Mouse (Mus musculus) embryonic facial prominence, embryonic 12.5 days (tissue): ENCODE data around the gene Tex33. TPM values are rescaled to one million over a fixed set of nuclear protein-coding genes. Genes with fewer than 3 reads are reported as not detected.
A peak's percentile ranks its signal among the peaks of the same experiment; 100 is the strongest.

ENCODE experiments used
- ATAC-seq: fragments of 200-750 bp; cut with Nextera tagmentation; 2 replicates; pipeline ENCODE4 v1.8.0; 2017; ENCODE audit not compliant: insufficient number of reproducible peaks, insufficient read depth, low FRiP score, low TSS enrichment
- H3K27ac ChIP-seq: fragments of 300-500 bp; sonication (generic); 2 replicates; pipeline ENCODE4 v1.5.1; 2016; ENCODE audit warnings: mild to moderate bottlenecking
- H3K27me3 ChIP-seq: fragments of 300-500 bp; sonication (generic); 2 replicates; pipeline ENCODE4 v1.6.1; 2016; ENCODE audit warnings: mild to moderate bottlenecking, moderate library complexity
- H3K36me3 ChIP-seq: fragments of 300-500 bp; sonication (generic); 2 replicates; pipeline ENCODE4 v1.6.1; 2016; ENCODE audit warnings: mild to moderate bottlenecking
- H3K4me1 ChIP-seq: fragments of 300-500 bp; sonication (generic); 2 replicates; pipeline ENCODE4 v1.6.1; 2016
- H3K4me2 ChIP-seq: fragments of 300-500 bp; sonication (generic); replicated peaks from 2 replicates; pipeline ENCODE4 v1.6.1; 2016; ENCODE audit warnings: mild to moderate bottlenecking, moderate library complexity
- H3K4me3 ChIP-seq: fragments of 300-500 bp; sonication (generic); 2 replicates; pipeline ENCODE4 v1.5.1; 2016; ENCODE audit warnings: mild to moderate bottlenecking
- H3K9ac ChIP-seq: fragments of 300-500 bp; sonication (generic); 2 replicates; pipeline ENCODE4 v1.6.1; 2016; ENCODE audit warnings: mild to moderate bottlenecking, moderate library complexity
- H3K9me3 ChIP-seq: fragments of 300-500 bp; sonication (generic); 2 replicates; pipeline ENCODE4 v1.6.1; 2016; ENCODE audit warnings: mild to moderate bottlenecking, moderate library complexity
- WGBS: fragments of 180-500 bp; shearing (Covaris S2); methylation state at CpG from one replicate; pipeline ENCODE4 v1.1.7; 2016; 5-methylcytosine and 5-hydroxymethylcytosine counted together
- polyA plus RNA-seq: library from polyadenylated mRNA; unstranded; fragments of >200 nt; fragmentation: Nextera tagmentation; extraction: Ambion mirVana; gene quantifications from 2 replicates; pipeline ENCODE4 v1.2.1, GENCODE M21; 2016

Tex33 gene
- not detected in 2 replicates for polyA plus RNA-seq

GRCm38 (mm10) chr15:78395478-78395962 lies at the start of gene Tex33:
Gene Tex33, minus strand, starts transcription at chr15:78395912.
- Histone ChIP-seq H3K4me3 (no peak within 1 kb of the TSS), H3K27me3 (no peaks in the 10 kb centered on the region), H3K9me3 (no peaks in the 10 kb centered on the region), H3K4me2 (no peak within 1 kb of the TSS), H3K4me1 (no peaks in the 10 kb centered on the region), H3K27ac (no peak within 1 kb of the TSS), H3K36me3 (no peaks in the 10 kb centered on the region), H3K9ac (no peak within 1 kb of the TSS)
- 78% methylated on average over 8 of the region's 8 CpGs for WGBS
- no peak for ATAC-seq

DNA sequence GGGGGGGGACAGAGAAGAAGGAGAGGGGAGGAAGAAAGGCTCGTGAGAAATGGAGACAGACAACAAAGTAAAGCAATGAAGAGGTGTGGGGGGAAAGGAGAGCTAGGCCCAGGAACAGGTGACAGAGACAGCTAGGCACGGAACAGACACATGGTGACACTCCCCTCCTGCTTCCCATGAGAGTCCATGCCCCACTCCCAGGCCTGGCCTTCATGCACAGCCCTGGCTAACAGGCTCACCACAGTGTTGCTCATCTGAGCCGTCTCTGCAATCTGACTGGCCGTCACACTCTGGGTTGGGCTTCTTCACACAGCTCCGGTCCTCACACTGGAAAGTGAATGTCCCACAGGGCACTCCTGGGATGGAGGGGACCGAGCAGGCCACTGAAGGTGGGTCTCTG lies 48.1 kb upstream of the Tex33 start:
- H3K9me3 ChIP-seq, result no peaks in the 10 kb centered on the region
- 50% methylated on average over 6 of the region's 6 CpGs for WGBS
- H3K4me1 ChIP-seq, result no peaks in the 10 kb centered on the region
- no peak overlapping the region for H3K4me2 ChIP-seq
- no peak overlapping the region for H3K9ac ChIP-seq
- no peak overlapping the region for H3K27ac ChIP-seq
- H3K36me3 ChIP-seq, result no peaks in the 10 kb centered on the region
- ATAC-seq, result no peak
- no peak overlapping the region for H3K4me3 ChIP-seq
- H3K27me3 ChIP-seq, result no peaks in the 10 kb centered on the region

DNA sequence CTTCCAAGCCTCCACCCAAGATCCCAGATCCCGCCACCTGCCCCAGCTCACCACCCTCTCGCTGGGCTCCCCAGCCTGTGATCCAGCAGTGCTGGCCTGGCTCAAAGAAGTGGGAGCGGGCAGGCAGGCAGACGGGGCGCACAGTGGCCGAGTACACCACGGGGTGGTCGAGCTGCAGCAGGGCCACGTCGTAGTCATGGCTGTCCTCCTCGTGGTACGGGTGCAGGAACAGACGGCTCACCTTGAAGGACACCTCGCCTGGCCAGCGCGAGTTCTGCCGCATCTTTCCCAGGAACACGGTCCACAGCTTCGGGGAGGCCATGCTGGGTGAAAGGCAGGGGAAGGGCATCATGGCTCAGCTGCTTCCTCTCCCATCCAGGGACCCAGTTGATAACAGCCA lies 46.5 kb upstream of the Tex33 start:
- no peaks in the 10 kb centered on the region for H3K36me3 ChIP-seq
- no peak overlapping the region for H3K27ac ChIP-seq
- ATAC-seq, result no peak
- H3K4me2 ChIP-seq, result no peak overlapping the region
- no peak overlapping the region for H3K9ac ChIP-seq
- WGBS, result 91% methylated on average over 19 of the region's 19 CpGs
- no peak overlapping the region for H3K4me3 ChIP-seq
- H3K4me1 ChIP-seq, result peaks cover 12% of the 10 kb centered on the region
- no peaks in the 10 kb centered on the region for H3K9me3 ChIP-seq
- H3K27me3 ChIP-seq, result no peaks in the 10 kb centered on the region

DNA sequence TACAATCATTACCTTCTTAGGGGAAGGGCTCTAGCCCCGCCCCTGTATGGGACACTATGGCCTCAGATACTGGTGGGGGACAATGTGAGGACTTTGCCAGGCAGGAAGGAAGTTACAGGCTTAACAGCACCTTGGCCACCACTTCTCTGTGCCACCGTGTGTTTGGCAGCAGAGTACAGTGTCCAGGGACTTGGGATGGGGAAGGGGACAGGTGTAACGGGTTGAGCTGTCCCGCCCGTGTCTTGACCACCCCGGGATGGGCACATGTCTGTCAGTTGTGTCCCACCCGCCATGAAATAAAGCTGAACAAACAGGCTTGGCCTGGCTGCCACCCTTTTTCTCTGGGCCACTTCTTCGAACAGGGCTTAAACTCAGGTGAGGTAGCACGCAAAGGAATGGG lies 43.3 kb upstream of the Tex33 start:
- Histone ChIP-seq H3K9me3 (no peaks in the 10 kb centered on the region), H3K4me3 (no peak overlapping the region), H3K36me3 (peaks cover 12% of the 10 kb centered on the region), H3K27me3 (0 out of 2 replicates have a peak, but pooled peaks cover 3% of the 10 kb centered on the region), H3K4me2 (no peak overlapping the region), H3K9ac (no peak overlapping the region), H3K4me1 (peaks cover 33% of the 10 kb centered on the region), H3K27ac (no peak overlapping the region)
- WGBS, result 67% methylated on average over 9 of the region's 9 CpGs
- no peak for ATAC-seq

- Histone ChIP-seq H3K4me2 (no peak overlapping the region), H3K4me3 (no peak overlapping the region), H3K27me3 (0 out of 2 replicates have a peak, but pooled peaks cover 3% of the 10 kb centered on the region), H3K4me1 (peaks cover 33% of the 10 kb centered on the region), H3K9ac (no peak overlapping the region), H3K36me3 (peaks cover 14% of the 10 kb centered on the region), H3K9me3 (no peaks in the 10 kb centered on the region), H3K27ac (no peak overlapping the region)
- WGBS, result 56% methylated on average over 8 of the region's 8 CpGs
- ATAC-seq, result no peak
These were observed 42.8 kb upstream of the Tex33 start for GRCm38 (mm10) chr15:78438505-78438904.

- peaks cover 33% of the 10 kb centered on the region for H3K4me1 ChIP-seq
- H3K36me3 ChIP-seq, result peaks cover 19% of the 10 kb centered on the region
- WGBS, result 47% methylated on average over 4 of the region's 4 CpGs
- no peak overlapping the region; the same call in 1 of the 2 replicates for H3K9ac ChIP-seq
- no peak for ATAC-seq
- no peaks in the 10 kb centered on the region for H3K9me3 ChIP-seq
- no peak overlapping the region for H3K27ac ChIP-seq
- H3K27me3 ChIP-seq, result 0 out of 2 replicates have a peak, but pooled peaks cover 3% of the 10 kb centered on the region
- H3K4me3 ChIP-seq, result no peak overlapping the region
- H3K4me2 ChIP-seq, result 0 out of 2 replicates have a peak overlapping the region, but pooled peaks have one; percentile 51
These were observed 42.3 kb upstream of the Tex33 start for GRCm38 (mm10) chr15:78438018-78438394.

DNA sequence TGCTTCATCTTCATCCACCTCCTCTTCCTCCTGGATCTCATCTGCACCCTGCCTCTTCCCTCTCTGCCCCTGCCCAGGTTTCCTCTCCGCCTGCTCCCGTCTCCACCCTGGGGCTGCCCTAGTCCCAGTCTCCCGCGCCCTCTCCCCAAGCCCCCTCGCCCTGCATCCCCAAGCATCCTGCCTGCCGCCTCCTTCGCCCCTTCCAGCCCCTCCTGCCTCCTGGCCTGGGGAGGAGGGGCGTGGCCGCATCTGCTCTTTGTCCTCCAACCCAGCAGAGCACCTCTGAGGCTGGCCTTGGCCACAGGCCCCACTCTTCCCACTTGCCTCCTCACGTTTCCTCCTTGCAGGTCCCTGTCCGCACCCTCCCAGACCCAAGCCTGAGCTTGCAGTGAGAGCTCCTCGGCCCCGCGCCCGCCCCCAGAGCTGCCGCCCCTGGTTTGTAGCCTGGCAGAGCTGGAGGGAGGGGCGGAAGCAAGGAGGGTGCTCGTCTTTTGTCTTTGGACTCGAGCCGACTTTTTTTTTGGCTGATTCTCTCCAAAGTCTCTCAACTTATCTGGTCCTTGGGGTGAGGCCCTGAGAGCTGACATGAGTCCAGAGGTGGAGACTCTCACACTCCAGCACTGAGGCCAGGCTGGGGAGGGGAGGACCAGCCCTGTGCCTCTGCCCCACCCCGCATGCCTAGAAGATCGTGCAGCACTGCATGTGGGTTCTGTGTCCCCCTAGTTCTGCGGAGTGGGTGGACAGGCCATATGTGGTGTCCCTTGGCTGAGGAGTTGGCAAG lies 41.7 kb upstream of the Tex33 start:
- peak overlapping the region; percentile 81 for H3K27ac ChIP-seq
- 0 out of 2 replicates have a peak overlapping the region, but pooled peaks have one; percentile 12 for H3K4me3 ChIP-seq
- ATAC-seq, result peak; percentile 16
- H3K9me3 ChIP-seq, result no peaks in the 10 kb centered on the region
- peak overlapping the region; percentile 51 for H3K4me2 ChIP-seq
- H3K9ac ChIP-seq, result peak overlapping the region; percentile 47
- H3K27me3 ChIP-seq, result 0 out of 2 replicates have a peak, but pooled peaks cover 3% of the 10 kb centered on the region
- peaks cover 19% of the 10 kb centered on the region for H3K36me3 ChIP-seq
- peaks cover 33% of the 10 kb centered on the region for H3K4me1 ChIP-seq
- 23% methylated on average over 23 of the region's 23 CpGs for WGBS

DNA sequence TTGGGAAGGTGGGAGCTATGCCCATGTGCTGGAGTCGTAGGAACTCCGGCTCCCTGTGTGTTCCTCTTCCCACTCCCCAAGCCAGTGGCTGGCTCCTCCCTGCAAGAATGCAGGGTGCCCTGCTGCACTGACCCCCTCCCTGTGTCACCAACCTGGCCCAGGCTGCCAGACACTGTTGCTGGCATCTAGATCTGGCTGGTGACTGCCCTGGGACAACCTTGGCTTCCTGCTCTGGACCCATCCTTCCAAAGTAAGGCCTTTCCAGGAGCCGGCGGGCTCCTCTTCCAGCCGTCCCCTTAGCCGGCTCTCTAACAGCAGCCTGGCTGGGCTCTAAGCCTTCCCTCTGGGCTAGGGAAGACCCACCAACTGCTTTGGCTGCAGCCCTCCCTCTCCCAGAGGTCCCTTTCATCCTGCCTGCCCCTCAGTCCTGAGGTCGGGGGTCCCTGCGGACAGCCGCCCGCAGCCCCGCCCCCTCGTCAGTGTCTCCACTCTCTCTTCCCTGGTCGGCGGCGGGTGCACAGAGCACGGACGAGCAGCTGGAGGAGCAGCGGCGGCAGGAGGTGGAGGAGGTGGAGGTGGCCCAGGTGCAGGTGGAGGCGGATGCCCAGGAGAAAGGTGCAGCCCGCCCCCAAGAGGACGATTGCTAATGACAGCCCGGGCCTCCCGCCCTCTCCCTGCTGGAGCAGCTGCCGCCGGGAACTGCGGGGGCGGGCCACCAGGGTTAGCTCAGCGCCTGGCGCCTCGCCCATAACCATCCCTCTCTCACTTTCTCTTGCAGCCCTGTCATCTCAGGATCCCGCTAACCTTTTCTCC lies 40.9 kb upstream of the Tex33 start:
- H3K27ac ChIP-seq, result peak overlapping the region; percentile 81
- peak overlapping the region; percentile 12; the same call in 1 of the 2 replicates for H3K4me3 ChIP-seq
- no peaks in the 10 kb centered on the region for H3K9me3 ChIP-seq
- H3K4me2 ChIP-seq, result peak overlapping the region; percentile 51
- H3K36me3 ChIP-seq, result peaks cover 23% of the 10 kb centered on the region
- H3K27me3 ChIP-seq, result 0 out of 2 replicates have a peak, but pooled peaks cover 3% of the 10 kb centered on the region
- peak; percentile 44; the same call in 1 of the 2 replicates for ATAC-seq
- H3K4me1 ChIP-seq, result peaks cover 33% of the 10 kb centered on the region
- WGBS, result 9% methylated on average over 32 of the region's 32 CpGs
- peak overlapping the region; percentile 47 for H3K9ac ChIP-seq

GRCm38 (mm10) chr15:78435681-78436080 lies 40.0 kb upstream of the Tex33 start:
- Histone ChIP-seq H3K4me1 (peaks cover 37% of the 10 kb centered on the region), H3K36me3 (peaks cover 26% of the 10 kb centered on the region), H3K9me3 (no peaks in the 10 kb centered on the region), H3K27ac (no peak overlapping the region), H3K9ac (no peak overlapping the region), H3K27me3 (0 out of 2 replicates have a peak, but pooled peaks cover 3% of the 10 kb centered on the region), H3K4me3 (no peak overlapping the region), H3K4me2 (no peak overlapping the region)
- 78% methylated on average over 11 of the region's 11 CpGs for WGBS
- ATAC-seq, result no peak

GRCm38 (mm10) chr15:78434896-78435520 lies 39.3 kb upstream of the Tex33 start:
- H3K27me3 ChIP-seq, result 0 out of 2 replicates have a peak, but pooled peaks cover 3% of the 10 kb centered on the region
- H3K9ac ChIP-seq, result no peak overlapping the region
- H3K4me1 ChIP-seq, result peaks cover 42% of the 10 kb centered on the region
- H3K36me3 ChIP-seq, result peaks cover 26% of the 10 kb centered on the region
- no peaks in the 10 kb centered on the region for H3K9me3 ChIP-seq
- H3K4me3 ChIP-seq, result no peak overlapping the region
- ATAC-seq, result no peak
- no peak overlapping the region for H3K4me2 ChIP-seq
- no peak overlapping the region for H3K27ac ChIP-seq
- WGBS, result 22% methylated on average over 6 of the region's 6 CpGs

GRCm38 (mm10) chr15:78431541-78432121 lies 35.9 kb upstream of the Tex33 start:
- 78% methylated on average over 7 of the region's 7 CpGs for WGBS
- Histone ChIP-seq H3K4me3 (no peak overlapping the region), H3K4me1 (peaks cover 33% of the 10 kb centered on the region), H3K9ac (no peak overlapping the region), H3K27ac (no peak overlapping the region), H3K4me2 (no peak overlapping the region), H3K9me3 (no peaks in the 10 kb centered on the region), H3K27me3 (0 out of 2 replicates have a peak, but pooled peaks cover 3% of the 10 kb centered on the region), H3K36me3 (peaks cover 26% of the 10 kb centered on the region)
- no peak for ATAC-seq
